Mouse (Mus musculus) brown adipose tissue, adult 24 weeks (tissue): Measurements from ENCODE around the gene Cln6. TPM values are rescaled to one million over a fixed set of nuclear protein-coding genes. Genes with fewer than 3 reads are reported as not detected.

Experiments used
- H3K27ac ChIP-seq: fragments of 200-500 bp; replicated peaks from 2 replicates; pipeline ENCODE4 v1.5.1; 2012; ENCODE audit warnings: low read depth, mild to moderate bottlenecking, low read length
- H3K4me1 ChIP-seq: fragments of 200-500 bp; 2 replicates; pipeline ENCODE4 v1.6.1; 2012; ENCODE audit warnings: low read length, mixed read lengths; ENCODE audit not compliant: control insufficient read depth, insufficient read depth, insufficient read length
- H3K4me3 ChIP-seq: fragments of 200-500 bp; 2 replicates; pipeline ENCODE4 v1.5.1; 2012; ENCODE audit warnings: low read depth, mild to moderate bottlenecking, low read length, moderate library complexity; ENCODE audit not compliant: insufficient read depth
- polyA plus RNA-seq: library from polyadenylated mRNA; stranded (reverse); fragments of >200 nt; gene quantifications from 2 replicates; pipeline ENCODE4 v1.2.4, GENCODE M21; 2012; ENCODE audit not compliant: missing spikeins, insufficient read depth, insufficient read length

Cln6 gene
- polyA plus RNA-seq, 1 experiment: 7.1 TPM

GRCm38 (mm10) chr9:62820829-62821228, 17.8 kb upstream of the Cln6 start:
- Histone ChIP-seq H3K27ac (no peak overlapping the region), H3K4me3 (no peak overlapping the region), H3K4me1 (no peaks in the 10 kb centered on the region)

GRCm38 (mm10) chr9:62821811-62822210, 16.8 kb upstream of the Cln6 start:
- H3K4me1 ChIP-seq: no peaks in the 10 kb centered on the region
- no peak overlapping the region for H3K4me3 ChIP-seq
- H3K27ac ChIP-seq: no peak overlapping the region

- Histone ChIP-seq H3K4me1 (no peaks in the 10 kb centered on the region), H3K4me3 (no peak overlapping the region)
These were observed 12.7 kb upstream of the Cln6 start for GRCm38 (mm10) chr9:62825791-62826393.

GRCm38 (mm10) chr9:62826456-62826855, 12.1 kb upstream of the Cln6 start:
- Histone ChIP-seq H3K4me1 (no peaks in the 10 kb centered on the region), H3K4me3 (no peak overlapping the region), H3K27ac (no peak overlapping the region)

More at GRCm38 (mm10) chr9:62825791-62826393, 12.7 kb upstream of the Cln6 start:
- H3K27ac ChIP-seq: no peak overlapping the region

GRCm38 (mm10) chr9:62827939-62828652, 10.5 kb upstream of the Cln6 start:
- Histone ChIP-seq H3K4me1 (no peaks in the 10 kb centered on the region), H3K4me3 (peak overlapping the region; percentile 10), H3K27ac (no peak overlapping the region)

GRCm38 (mm10) chr9:62828662-62829086, 9.9 kb upstream of the Cln6 start:
- Histone ChIP-seq H3K4me1 (no peaks in the 10 kb centered on the region), H3K27ac (no peak overlapping the region), H3K4me3 (peak overlapping the region; percentile 10)

GRCm38 (mm10) chr9:62829877-62830276, 8.7 kb upstream of the Cln6 start:
- H3K4me1 ChIP-seq: no peaks in the 10 kb centered on the region
- no peak overlapping the region for H3K4me3 ChIP-seq
- no peak overlapping the region for H3K27ac ChIP-seq

- no peaks in the 10 kb centered on the region for H3K4me1 ChIP-seq
- no peak overlapping the region for H3K27ac ChIP-seq
- no peak overlapping the region for H3K4me3 ChIP-seq
These were observed 3.7 kb upstream of the Cln6 start for GRCm38 (mm10) chr9:62834906-62835305.

- H3K27ac ChIP-seq: no peak overlapping the region
- no peak overlapping the region for H3K4me3 ChIP-seq
- no peaks in the 10 kb centered on the region for H3K4me1 ChIP-seq
These were observed 2.7 kb upstream of the Cln6 start for GRCm38 (mm10) chr9:62835705-62836446.

GRCm38 (mm10) chr9:62837611-62838010, 974 bp upstream of the Cln6 start:
- Histone ChIP-seq H3K27ac (no peak overlapping the region), H3K4me1 (no peaks in the 10 kb centered on the region), H3K4me3 (no peak overlapping the region)

GRCm38 (mm10) chr9:62838146-62838505, 459 bp upstream of the Cln6 start:
- Histone ChIP-seq H3K4me1 (no peaks in the 10 kb centered on the region), H3K4me3 (peak overlapping the region; percentile 81), H3K27ac (no peak overlapping the region)

- peak overlapping the region; percentile 81 for H3K4me3 ChIP-seq
- H3K27ac ChIP-seq: no peak overlapping the region
- H3K4me1 ChIP-seq: no peaks in the 10 kb centered on the region
These were observed 686 bp downstream of the Cln6 start for GRCm38 (mm10) chr9:62839172-62839770.

- H3K4me1 ChIP-seq: no peaks in the 10 kb centered on the region
- H3K4me3 ChIP-seq: no peak overlapping the region
- H3K27ac ChIP-seq: no peak overlapping the region
These were observed 4.9 kb downstream of the Cln6 start for GRCm38 (mm10) chr9:62843356-62844024.

- Histone ChIP-seq H3K27ac (no peak overlapping the region), H3K4me3 (no peak overlapping the region), H3K4me1 (no peaks in the 10 kb centered on the region)
These were observed 5.9 kb downstream of the Cln6 start for GRCm38 (mm10) chr9:62844461-62844860.

GRCm38 (mm10) chr9:62847694-62848093, 9.1 kb downstream of the Cln6 start:
- H3K4me3 ChIP-seq: no peak overlapping the region
- H3K27ac ChIP-seq: no peak overlapping the region
- H3K4me1 ChIP-seq: no peaks in the 10 kb centered on the region
